Mouse (Mus musculus): Measurements from ENCODE around the gene Sema3f.

DNA sequence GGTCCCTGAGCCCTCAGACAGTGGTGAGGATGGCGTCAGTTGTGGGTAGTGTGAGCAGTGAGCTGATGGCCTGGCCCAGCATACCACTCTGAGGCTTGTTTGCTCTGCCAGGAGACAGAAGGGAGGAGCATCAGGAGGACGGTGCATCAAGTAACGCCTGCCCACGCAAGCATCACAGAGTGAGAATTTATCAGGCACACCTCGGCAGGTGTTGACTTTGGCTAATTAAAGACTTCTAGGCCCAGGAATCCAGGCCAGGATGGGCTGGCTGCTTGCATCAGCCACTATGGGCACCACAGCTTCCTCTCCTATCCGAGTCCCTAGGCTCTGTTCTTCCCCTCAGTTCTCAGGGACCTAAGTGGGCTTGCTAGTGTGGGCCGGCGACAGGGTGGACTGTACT lies 47.9 kb downstream of the Sema3f start:
- TF ChIP-seq EP300 (IDR thresholded peaks at IDR 0.05; ENCODE audit: low read depth), result no peak
- no peak for TF ChIP-seq CTCF (IDR thresholded peaks at IDR 0.05; ENCODE audit: low read depth)
